ENCODE assay signal across 25 mouse cellular contexts in genomic region chr13:49069979-49070378, GRCm38 (mm10).
DNase-seq lines count a peak whose midpoint lies in the region; ATAC-seq and TF ChIP-seq lines count a peak whose summit lies in the region.
"Had no signal": no experiment of that assay in that cellular context is flagged by ENCODE, and none has a peak within 500 bp of the region (broad histone marks: within the 10 kb centered on the region; RNA-seq: fewer than 3 reads in every experiment).

No protein-coding gene starts in this region.

- H3K4me2 ChIP-seq in stomach, embryonic 16.5 days (ENCODE audit: low read depth, low read length) = no peak overlapping the region
- H3K4me2 ChIP-seq in stomach, postnatal 0 days (replicated peaks; ENCODE audit: low read depth) = no peak overlapping the region
- H3K4me2 ChIP-seq: forebrain, embryonic 13.5 days; heart, embryonic 12.5 days; heart, embryonic 15.5 days; hindbrain, embryonic 13.5 days had no signal

- WGBS in stomach, embryonic 16.5 days = 53% methylated on average over 6 of the region's 6 CpGs
- 48% methylated on average over 6 of the region's 6 CpGs for WGBS in stomach, postnatal 0 days

- TF ChIP-seq CTCF in stomach, postnatal 0 days (IDR thresholded peaks at IDR 0.05; ENCODE audit: low read depth) = no peak

- no peak for DNase-seq in frontal cortex, postnatal 14 days (ENCODE audit: low spot score in 2 of 2)
- no peak for DNase-seq in stomach, postnatal 0 days (ENCODE audit: low spot score)
- DNase-seq in induced T-regulatory cell, adult 2 months (ENCODE audit: low read depth) = peak; percentile 25
- no peak for DNase-seq in liver
- DNase-seq in adrenal gland, postnatal 10 days = no peak
- DNase-seq: adrenal gland, adult 2 months; adrenal gland, postnatal 25 days; cerebellum, adult 9-10 months; cerebellum, postnatal 14 days; forebrain, postnatal 0 days; gastrocnemius, postnatal 10 days; gastrocnemius, postnatal 36 days; heart, postnatal 10 days; heart, postnatal 36 days had no signal

- no peak overlapping the region for H3K27ac ChIP-seq in stomach, embryonic 16.5 days (ENCODE audit: low read length)
- H3K27ac ChIP-seq in stomach, postnatal 0 days (replicated peaks) = no peak overlapping the region
- H3K27ac ChIP-seq: forebrain, embryonic 10.5 days; forebrain, embryonic 13.5 days; heart, embryonic 15.5 days; hindbrain, embryonic 10.5 days; hindbrain, embryonic 13.5 days had no signal

- 0 out of 2 replicates have a peak, but pooled peaks have one; percentile 11 for ATAC-seq in frontal cortex, adult (ENCODE audit: low TSS enrichment)
- ATAC-seq in stomach, embryonic 16.5 days (ENCODE audit: insufficient read depth, low FRiP score) = peak; percentile 13; the same call in 1 of the 2 replicates
- no peak for ATAC-seq in stomach, postnatal 0 days (ENCODE audit: low FRiP score, low TSS enrichment)
- ATAC-seq: forebrain, embryonic 13.5 days; forebrain, postnatal 0 days; hindbrain, embryonic 16.5 days; inflammation-experienced regulatory T-cells, adult 6 months; intestine, embryonic 16.5 days had no signal

- no peaks in the 10 kb centered on the region for H3K27me3 ChIP-seq in stomach, embryonic 16.5 days (ENCODE audit: control insufficient read depth, insufficient read depth, low read length)
- no peaks in the 10 kb centered on the region for H3K27me3 ChIP-seq in stomach, postnatal 0 days (ENCODE audit: control insufficient read depth, insufficient read depth, low read length)
- H3K27me3 ChIP-seq: forebrain, embryonic 13.5 days; heart, embryonic 15.5 days; hindbrain, embryonic 13.5 days had no signal

- 0 out of 2 replicates have a peak, but pooled peaks cover 3% of the 10 kb centered on the region for H3K4me1 ChIP-seq in stomach, embryonic 16.5 days (ENCODE audit: control insufficient read depth, insufficient read depth, low read length)
- H3K4me1 ChIP-seq in stomach, postnatal 0 days (replicated peaks; ENCODE audit: control insufficient read depth, insufficient read depth) = no peaks in the 10 kb centered on the region
- H3K4me1 ChIP-seq: forebrain, embryonic 13.5 days; heart, embryonic 12.5 days; heart, embryonic 15.5 days; hindbrain, embryonic 13.5 days had no signal

- H3K9ac ChIP-seq in stomach, embryonic 16.5 days (ENCODE audit: low read length) = no peak overlapping the region
- H3K9ac ChIP-seq in stomach, postnatal 0 days (ENCODE audit: low read length) = no peak overlapping the region
- H3K9ac ChIP-seq: forebrain, embryonic 13.5 days; forebrain, postnatal 0 days; heart, embryonic 12.5 days; heart, embryonic 15.5 days; hindbrain, embryonic 13.5 days had no signal

- H3K4me3 ChIP-seq in stomach, embryonic 16.5 days (replicated peaks; ENCODE audit: low read length) = no peak overlapping the region
- H3K4me3 ChIP-seq in stomach, postnatal 0 days (ENCODE audit: low read depth, low read length) = no peak overlapping the region
- H3K4me3 ChIP-seq: forebrain, embryonic 10.5 days; forebrain, embryonic 13.5 days; heart, embryonic 12.5 days; heart, embryonic 15.5 days; hindbrain, embryonic 10.5 days; hindbrain, embryonic 13.5 days had no signal

- no peaks in the 10 kb centered on the region for H3K36me3 ChIP-seq in stomach, embryonic 16.5 days (ENCODE audit: control insufficient read depth, insufficient read depth, low read length)
- peaks cover 6% of the 10 kb centered on the region; the same call in 1 of the 2 replicates for H3K36me3 ChIP-seq in stomach, postnatal 0 days (ENCODE audit: control insufficient read depth, insufficient read depth, low read length)
- H3K36me3 ChIP-seq: heart, embryonic 12.5 days; heart, embryonic 15.5 days had no signal

- TF ChIP-seq EP300 in stomach, postnatal 0 days (optimal IDR thresholded peaks at IDR 0.05) = no peak

- no peaks in the 10 kb centered on the region for H3K9me3 ChIP-seq in stomach, embryonic 16.5 days (replicated peaks; ENCODE audit: control insufficient read depth, low read length)
- no peaks in the 10 kb centered on the region for H3K9me3 ChIP-seq in stomach, postnatal 0 days (ENCODE audit: control insufficient read depth, low read length)
- H3K9me3 ChIP-seq: forebrain, embryonic 10.5 days; forebrain, embryonic 13.5 days; heart, embryonic 12.5 days; heart, embryonic 15.5 days; hindbrain, embryonic 10.5 days; hindbrain, embryonic 13.5 days had no signal
